Mouse (Mus musculus) cerebellum, postnatal 10 days (tissue): ENCODE results near the gene Ralgds.
A peak's percentile ranks its signal among the peaks of the same experiment; 100 is the strongest.

ENCODE experiments used
- DNase-seq, 2 experiments: peaks; one replicate each; pipeline ENCODE4 v3.0.0; 2021; ENCODE audit warnings: mixed read lengths in 2 of 2

Ralgds gene

GRCm38 (mm10) chr2:28534436-28535262 is 21.7 kb downstream of the Ralgds start:
- DNase-seq = peak; percentile 69 to 77

- peak; percentile 79 to 83 for DNase-seq
These were observed 22.3 kb downstream of the Ralgds start for GRCm38 (mm10) chr2:28535263-28535540.

- peak; percentile 88 to 90 for DNase-seq
These were observed 22.7 kb downstream of the Ralgds start for GRCm38 (mm10) chr2:28535650-28536049.

GRCm38 (mm10) chr2:28536166-28536565 is 23.2 kb downstream of the Ralgds start:
- peak; percentile 69 to 74 for DNase-seq

- DNase-seq = no peak
These were observed 24.1 kb downstream of the Ralgds start for GRCm38 (mm10) chr2:28536766-28537633.

GRCm38 (mm10) chr2:28537634-28537920 is 24.7 kb downstream of the Ralgds start:
- DNase-seq = peak; percentile 36 to 48

- DNase-seq = peak in 1 of 2 experiments; percentile 27
These were observed 25.3 kb downstream of the Ralgds start for GRCm38 (mm10) chr2:28537995-28538816.

GRCm38 (mm10) chr2:28538817-28539128 is 25.8 kb downstream of the Ralgds start:
- DNase-seq = peak; percentile 74 to 80

- DNase-seq = peak; percentile 85 to 90
These were observed 26.3 kb downstream of the Ralgds start for GRCm38 (mm10) chr2:28539206-28539605.

- no peak for DNase-seq
These were observed 27.0 kb downstream of the Ralgds start for GRCm38 (mm10) chr2:28539949-28540348.

- DNase-seq = no peak
These were observed 27.8 kb downstream of the Ralgds start for GRCm38 (mm10) chr2:28540587-28541227.

GRCm38 (mm10) chr2:28543894-28544293 is 31.0 kb downstream of the Ralgds start:
- peak; percentile 96 for DNase-seq

- DNase-seq = peak; percentile 91 to 95
These were observed 33.1 kb downstream of the Ralgds start for GRCm38 (mm10) chr2:28545976-28546375.

- peak; percentile 59 to 61 for DNase-seq
These were observed 33.6 kb downstream of the Ralgds start for GRCm38 (mm10) chr2:28546560-28546959.

- DNase-seq = peak; percentile 93 to 96
These were observed 34.6 kb downstream of the Ralgds start for GRCm38 (mm10) chr2:28547237-28548172.

- DNase-seq = no peak
These were observed 36.2 kb downstream of the Ralgds start for GRCm38 (mm10) chr2:28549157-28549556.

- DNase-seq = peak; percentile 59 to 63
These were observed 39.4 kb downstream of the Ralgds start for GRCm38 (mm10) chr2:28552301-28552700.

GRCm38 (mm10) chr2:28557452-28557851 is 44.5 kb downstream of the Ralgds start:
- peak in 1 of 2 experiments; percentile 61 for DNase-seq

- no peak for DNase-seq
These were observed 50.4 kb downstream of the Ralgds start, which contains the start of gene Cel for GRCm38 (mm10) chr2:28563303-28563702. Gene Cel, minus strand, starts transcription at chr2:28563403.

- no peak for DNase-seq
These were observed 50.9 kb downstream of the Ralgds start for GRCm38 (mm10) chr2:28563830-28564229.

- no peak for DNase-seq
These were observed 51.5 kb downstream of the Ralgds start for GRCm38 (mm10) chr2:28564380-28564779.

GRCm38 (mm10) chr2:28566545-28566944 is 53.6 kb downstream of the Ralgds start:
- no peak for DNase-seq
